Mouse (Mus musculus) forebrain, embryonic 12.5 days (tissue): ENCODE measurements around the gene Fat2. TPM values are rescaled to one million over a fixed set of nuclear protein-coding genes. Genes with fewer than 3 reads are reported as not detected.

ENCODE experiments used
- ATAC-seq: fragments of 200-750 bp; cut with Nextera tagmentation; 2 replicates; pipeline ENCODE4 v1.8.0; 2017; ENCODE audit warnings: moderate TSS enrichment; ENCODE audit not compliant: low FRiP score
- H3K27ac ChIP-seq: fragments of 300-500 bp; sonication (generic); 2 replicates; pipeline ENCODE4 v1.5.1; 2016; ENCODE audit warnings: mild to moderate bottlenecking
- H3K27me3 ChIP-seq: fragments of 300-500 bp; sonication (generic); 2 replicates; pipeline ENCODE4 v1.6.1; 2016; ENCODE audit warnings: mild to moderate bottlenecking
- H3K36me3 ChIP-seq: fragments of 300-500 bp; sonication (generic); replicated peaks from 2 replicates; pipeline ENCODE4 v1.6.1; 2016; ENCODE audit warnings: mild to moderate bottlenecking
- H3K4me1 ChIP-seq: fragments of 300-500 bp; sonication (generic); 2 replicates; pipeline ENCODE4 v1.6.1; 2016
- H3K4me2 ChIP-seq: fragments of 300-500 bp; sonication (generic); 2 replicates; pipeline ENCODE4 v1.6.1; 2016; ENCODE audit warnings: mild to moderate bottlenecking, moderate library complexity
- H3K4me3 ChIP-seq: fragments of 300-500 bp; sonication (generic); replicated peaks from 2 replicates; pipeline ENCODE4 v1.5.1; 2016; ENCODE audit warnings: mild to moderate bottlenecking
- H3K9ac ChIP-seq: fragments of 300-500 bp; sonication (generic); 2 replicates; pipeline ENCODE4 v1.6.1; 2016; ENCODE audit warnings: mild to moderate bottlenecking
- H3K9me3 ChIP-seq: fragments of 300-500 bp; sonication (generic); 2 replicates; pipeline ENCODE4 v1.6.1; 2016
- WGBS: fragments of 180-500 bp; shearing (Covaris S2); methylation state at CpG from one replicate; pipeline ENCODE4 v1.1.7; 2016; 5-methylcytosine and 5-hydroxymethylcytosine counted together
- polyA plus RNA-seq: library from polyadenylated mRNA; unstranded; fragments of >200 nt; fragmentation: Nextera tagmentation; extraction: Ambion mirVana; gene quantifications from 2 replicates; pipeline ENCODE4 v1.2.1, GENCODE M21; 2016

Gene Fat2
- polyA plus RNA-seq: 0.01 TPM in 2 replicates

DNA sequence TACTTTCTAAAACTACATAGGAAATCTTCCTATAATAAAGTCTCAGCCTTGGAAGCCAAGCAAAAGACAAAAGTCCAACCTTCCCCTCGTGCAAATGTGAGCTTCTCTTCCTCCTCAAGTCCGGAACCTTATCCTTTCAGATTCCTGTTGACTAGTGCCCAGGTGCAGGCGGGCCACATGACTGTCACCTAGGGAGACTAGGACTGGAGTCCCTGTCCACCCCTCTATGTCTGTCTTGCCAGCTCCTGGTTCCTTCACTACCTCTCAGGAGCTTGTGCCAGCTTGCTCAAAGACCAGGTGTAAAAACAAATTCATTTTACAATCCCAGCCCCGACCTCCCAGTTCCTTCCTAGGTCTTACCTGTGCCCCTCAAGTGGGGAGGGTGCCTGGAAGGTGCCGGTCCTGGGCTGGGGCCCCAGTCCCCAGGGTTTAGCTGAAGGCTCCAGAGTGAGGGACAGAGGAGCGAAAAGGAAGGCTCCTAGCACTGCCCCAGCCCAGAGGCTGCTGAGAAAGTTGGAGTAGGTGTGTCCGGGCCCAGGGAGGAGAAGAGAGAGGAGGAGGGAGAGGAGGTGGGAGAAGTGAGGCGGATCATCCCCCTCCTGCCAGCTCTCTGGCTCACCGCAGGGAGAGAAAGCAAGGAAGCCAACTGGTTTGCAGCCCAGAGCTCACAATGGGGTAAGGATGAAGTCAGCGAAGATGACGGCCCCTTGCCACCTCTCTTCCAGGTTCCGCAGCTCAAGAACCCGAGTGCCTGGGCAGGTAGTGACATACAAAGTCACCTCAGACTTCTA, at the start of gene Fat2:
Gene Fat2, minus strand, starts transcription at position 464 of the 791 bp plus-strand sequence.
- no peaks in the 10 kb centered on the region for H3K4me1 ChIP-seq
- H3K4me3 ChIP-seq: no peak within 1 kb of the TSS
- H3K9ac ChIP-seq: no peak within 1 kb of the TSS
- 43% methylated on average over 13 of the region's 13 CpGs for WGBS
- no peak within 1 kb of the TSS for H3K27ac ChIP-seq
- no peak within 1 kb of the TSS for H3K4me2 ChIP-seq
- ATAC-seq: no peak
- H3K27me3 ChIP-seq: no peaks in the 10 kb centered on the region
- no peaks in the 10 kb centered on the region for H3K36me3 ChIP-seq
- no peaks in the 10 kb centered on the region for H3K9me3 ChIP-seq

DNA sequence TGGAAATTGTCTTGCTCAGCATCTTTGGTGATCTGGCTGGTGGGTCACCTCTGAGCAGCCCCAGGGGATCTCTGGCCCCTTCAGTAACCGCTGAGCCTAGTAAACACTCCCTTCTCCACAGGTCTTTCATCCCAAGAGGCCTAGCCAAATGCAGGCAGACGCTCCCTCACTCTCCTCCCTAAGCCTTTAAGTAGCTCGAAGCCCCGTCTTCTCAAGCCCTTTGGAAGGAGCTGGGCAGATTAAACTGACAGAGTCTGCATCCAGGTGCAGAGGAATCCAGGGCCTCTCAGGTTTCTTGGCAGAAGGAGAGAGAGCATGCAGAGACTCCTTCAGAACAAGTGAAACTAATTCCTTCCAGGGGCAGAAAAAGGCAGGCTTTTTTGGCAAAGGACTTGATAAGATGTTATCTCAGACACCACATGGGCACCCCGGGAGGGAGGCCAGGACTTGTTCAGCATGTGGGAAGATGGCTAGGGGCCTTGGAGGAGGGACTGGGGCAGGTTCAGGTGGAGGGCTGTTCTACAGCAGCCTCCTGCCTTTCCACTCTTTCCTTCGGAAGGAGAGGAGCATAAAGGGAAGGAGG, 47.2 kb upstream of the Fat2 start:
- ATAC-seq: no peak
- Histone ChIP-seq H3K36me3 (no peaks in the 10 kb centered on the region), H3K27ac (no peak overlapping the region), H3K4me3 (no peak overlapping the region), H3K27me3 (0 out of 2 replicates have a peak, but pooled peaks cover 13% of the 10 kb centered on the region), H3K4me1 (peaks cover 7% of the 10 kb centered on the region), H3K9ac (no peak overlapping the region), H3K4me2 (no peak overlapping the region), H3K9me3 (no peaks in the 10 kb centered on the region)
- 20% methylated on average over 6 of the region's 6 CpGs for WGBS

DNA sequence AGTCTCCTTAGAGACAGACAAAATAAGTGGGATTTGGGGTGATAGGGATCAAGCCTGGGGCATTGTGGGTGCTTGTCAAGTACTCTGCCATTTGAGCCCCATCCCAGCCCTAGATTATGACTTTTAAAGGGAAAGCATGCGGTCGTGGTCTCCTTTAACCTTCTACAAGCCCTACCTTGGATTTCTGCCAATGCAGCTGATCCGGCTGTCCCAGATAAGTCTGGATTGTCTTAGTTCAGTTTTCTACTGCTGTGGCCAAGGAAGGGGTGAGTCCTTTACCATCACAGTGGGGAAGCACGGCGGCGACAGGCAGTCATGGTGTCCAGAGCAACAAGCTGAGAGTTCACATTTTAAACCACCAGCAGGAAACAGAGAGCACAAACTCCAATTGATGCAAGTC, 44.5 kb upstream of the Fat2 start:
- Histone ChIP-seq H3K9me3 (no peaks in the 10 kb centered on the region), H3K36me3 (no peaks in the 10 kb centered on the region), H3K4me2 (no peak overlapping the region), H3K27me3 (0 out of 2 replicates have a peak, but pooled peaks cover 9% of the 10 kb centered on the region), H3K9ac (no peak overlapping the region), H3K4me1 (no peaks in the 10 kb centered on the region), H3K27ac (no peak overlapping the region), H3K4me3 (no peak overlapping the region)
- no peak for ATAC-seq
- WGBS: 73% methylated on average over 6 of the region's 6 CpGs

DNA sequence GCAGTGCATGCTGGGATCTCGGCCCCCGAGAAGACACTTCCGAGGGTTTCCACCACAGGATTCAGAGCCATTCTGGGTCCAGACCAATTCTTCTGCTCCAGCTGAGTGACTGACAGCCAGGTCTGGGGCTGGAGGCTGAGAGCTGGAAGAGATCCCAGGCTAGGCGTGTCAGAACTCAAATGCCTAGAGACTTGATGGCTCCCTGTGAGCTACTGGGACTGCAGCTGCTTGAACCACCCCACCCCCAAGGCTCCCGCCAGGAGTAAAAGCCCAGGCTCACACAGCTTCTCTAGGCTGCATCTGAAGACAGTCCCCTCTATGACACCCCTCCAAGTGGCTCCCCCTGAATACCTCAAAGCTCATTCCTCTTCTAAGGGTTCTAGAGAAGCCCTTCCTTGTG, 42.0 kb upstream of the Fat2 start:
- Histone ChIP-seq H3K9ac (no peak overlapping the region), H3K36me3 (no peaks in the 10 kb centered on the region), H3K4me1 (no peaks in the 10 kb centered on the region), H3K27ac (no peak overlapping the region), H3K9me3 (no peaks in the 10 kb centered on the region), H3K4me3 (no peak overlapping the region), H3K4me2 (no peak overlapping the region), H3K27me3 (no peaks in the 10 kb centered on the region)
- WGBS: 64% methylated on average over 5 of the region's 5 CpGs
- no peak for ATAC-seq

DNA sequence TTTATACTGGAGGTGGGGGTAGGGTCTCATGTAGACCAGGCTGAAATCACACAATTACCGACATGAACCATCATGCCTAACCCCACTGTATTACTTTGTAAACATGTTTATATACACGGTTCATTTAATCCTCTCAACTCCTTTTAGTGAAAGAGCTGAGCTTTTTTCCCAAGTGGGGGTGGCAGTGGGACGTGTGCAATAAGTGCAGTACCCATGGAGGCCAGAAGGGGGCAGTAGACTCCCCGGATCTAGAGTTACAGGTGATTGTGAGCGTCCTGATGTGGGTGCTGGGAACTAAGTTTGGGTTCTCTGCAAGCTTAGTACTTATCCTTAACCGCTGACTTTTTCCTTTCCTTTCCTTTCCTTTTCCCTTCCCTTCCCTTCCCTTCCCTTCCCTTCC, 37.5 kb upstream of the Fat2 start:
- WGBS: 67% methylated on average over 6 of the region's 6 CpGs
- Histone ChIP-seq H3K4me2 (no peak overlapping the region), H3K36me3 (no peaks in the 10 kb centered on the region)

DNA sequence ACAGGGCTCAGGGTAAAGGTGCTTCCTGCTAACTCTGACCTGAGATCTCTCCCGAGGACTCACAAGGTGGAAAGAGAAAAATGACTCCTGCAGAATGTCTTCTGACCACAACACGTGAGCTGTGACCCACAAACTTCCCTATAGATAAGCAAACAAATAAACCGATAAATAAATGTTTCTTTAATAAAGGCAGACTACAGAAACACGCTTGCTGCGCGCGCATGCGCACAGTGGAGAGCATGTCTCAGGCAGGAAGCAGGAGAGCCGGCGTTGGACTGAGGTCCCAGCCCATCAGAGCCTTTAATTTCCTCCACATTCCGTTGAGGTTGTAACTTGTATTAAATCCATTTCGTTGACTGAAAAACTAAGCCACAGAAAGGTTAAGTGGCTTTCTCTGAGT, 37.0 kb upstream of the Fat2 start:
- 88% methylated on average over 12 of the region's 12 CpGs for WGBS
- Histone ChIP-seq H3K4me3 (no peak overlapping the region), H3K9ac (no peak overlapping the region), H3K27ac (no peak overlapping the region), H3K36me3 (no peaks in the 10 kb centered on the region), H3K9me3 (no peaks in the 10 kb centered on the region), H3K4me2 (no peak overlapping the region), H3K4me1 (no peaks in the 10 kb centered on the region), H3K27me3 (no peaks in the 10 kb centered on the region)
- ATAC-seq: no peak

More for the DNA sequence above, 37.5 kb upstream of the Fat2 start:
- no peaks in the 10 kb centered on the region for H3K4me1 ChIP-seq
- H3K9me3 ChIP-seq: no peaks in the 10 kb centered on the region
- H3K4me3 ChIP-seq: no peak overlapping the region
- no peaks in the 10 kb centered on the region for H3K27me3 ChIP-seq
- ATAC-seq: no peak
- no peak overlapping the region for H3K27ac ChIP-seq
- no peak overlapping the region for H3K9ac ChIP-seq

DNA sequence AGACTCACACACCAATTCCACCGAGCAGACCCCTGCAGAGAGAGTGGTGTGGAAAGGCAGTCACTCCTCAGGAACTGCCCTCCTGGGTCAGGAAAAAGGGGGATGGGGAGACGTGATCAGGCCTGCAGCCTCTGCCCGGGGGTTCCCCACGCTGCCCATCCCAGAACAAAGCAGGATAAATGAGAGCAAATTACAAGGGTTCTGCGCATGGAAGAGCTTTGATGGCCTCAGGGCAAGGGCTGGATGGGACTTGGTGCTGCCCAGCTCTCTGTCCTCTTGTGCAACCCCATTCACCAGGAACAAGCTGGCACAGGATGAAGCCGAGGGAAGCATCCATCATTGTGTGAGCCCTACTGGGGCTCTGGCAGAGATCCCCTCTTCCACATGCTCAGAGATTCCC, 35.6 kb upstream of the Fat2 start:
- Histone ChIP-seq H3K4me3 (no peak overlapping the region), H3K4me1 (no peaks in the 10 kb centered on the region), H3K27me3 (no peaks in the 10 kb centered on the region), H3K36me3 (no peaks in the 10 kb centered on the region), H3K9me3 (no peaks in the 10 kb centered on the region), H3K4me2 (no peak overlapping the region), H3K9ac (no peak overlapping the region), H3K27ac (no peak overlapping the region)
- 52% methylated on average over 6 of the region's 6 CpGs for WGBS
- no peak for ATAC-seq

DNA sequence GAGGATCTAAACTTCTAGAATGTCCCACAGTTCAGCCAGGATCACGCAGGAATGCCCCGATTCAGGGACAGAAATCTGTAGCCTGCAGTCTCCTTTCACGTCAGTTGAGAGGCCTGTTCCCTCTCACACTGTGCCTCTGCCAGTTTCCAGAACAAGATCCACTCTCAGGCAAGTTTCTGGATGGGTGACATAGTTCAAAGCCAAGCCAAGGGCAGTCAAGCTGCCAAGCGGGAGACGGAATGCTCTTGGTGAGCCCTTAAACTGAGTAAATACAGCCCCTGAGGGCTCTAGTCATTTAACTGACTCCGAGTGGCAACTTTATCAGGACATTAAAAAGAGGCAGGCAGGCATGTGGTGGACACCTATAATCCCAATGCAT, 32.7 kb upstream of the Fat2 start:
- no peaks in the 10 kb centered on the region for H3K27me3 ChIP-seq
- no peaks in the 10 kb centered on the region for H3K36me3 ChIP-seq
- ATAC-seq: no peak
- H3K9me3 ChIP-seq: no peaks in the 10 kb centered on the region
- H3K9ac ChIP-seq: no peak overlapping the region
- no peaks in the 10 kb centered on the region for H3K4me1 ChIP-seq
- no peak overlapping the region for H3K27ac ChIP-seq
- no peak overlapping the region for H3K4me3 ChIP-seq
- WGBS: 72% methylated on average over 6 of the region's 6 CpGs
- no peak overlapping the region for H3K4me2 ChIP-seq

DNA sequence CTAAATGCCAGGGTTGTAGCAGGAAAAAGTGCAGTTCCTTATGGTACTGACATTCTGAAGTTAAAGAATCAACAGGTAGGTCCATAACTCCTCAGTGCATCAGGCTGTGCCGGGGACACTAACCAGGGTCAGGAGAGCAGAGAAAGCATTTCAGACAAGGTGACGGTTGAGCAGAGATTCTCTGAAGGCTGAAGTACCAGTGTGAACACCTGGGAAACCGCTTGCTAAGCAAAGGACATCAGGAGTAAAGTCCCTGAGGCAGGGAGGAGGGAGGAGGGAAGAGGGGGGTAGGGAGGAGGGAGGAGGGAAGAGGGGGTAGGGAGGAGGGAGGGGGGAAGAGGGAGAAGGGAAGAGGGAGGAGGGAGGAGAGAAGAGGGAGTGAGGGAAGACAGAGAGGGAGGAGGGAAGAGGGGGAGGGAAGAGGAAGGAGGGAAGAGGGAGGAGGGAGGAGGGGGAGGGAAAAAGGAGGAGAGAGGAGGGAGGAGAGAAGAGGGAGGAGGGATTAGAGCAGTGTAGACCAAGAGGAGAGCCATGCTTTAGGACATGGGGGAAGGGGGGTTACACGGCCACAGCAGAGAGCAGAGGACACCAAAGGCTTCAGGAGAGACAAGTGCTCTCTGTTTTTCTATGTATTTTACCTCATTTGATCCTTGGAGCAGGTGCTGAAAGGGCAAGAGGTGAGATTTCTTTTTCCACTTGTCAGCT, 32.2 kb upstream of the Fat2 start:
- no peak overlapping the region for H3K9ac ChIP-seq
- WGBS: 68% methylated on average over 4 of the region's 4 CpGs
- no peak for ATAC-seq
- H3K4me3 ChIP-seq: no peak overlapping the region
- no peaks in the 10 kb centered on the region for H3K4me1 ChIP-seq
- no peak overlapping the region for H3K27ac ChIP-seq
- H3K4me2 ChIP-seq: no peak overlapping the region
- no peaks in the 10 kb centered on the region for H3K9me3 ChIP-seq
- H3K27me3 ChIP-seq: no peaks in the 10 kb centered on the region
- H3K36me3 ChIP-seq: no peaks in the 10 kb centered on the region

DNA sequence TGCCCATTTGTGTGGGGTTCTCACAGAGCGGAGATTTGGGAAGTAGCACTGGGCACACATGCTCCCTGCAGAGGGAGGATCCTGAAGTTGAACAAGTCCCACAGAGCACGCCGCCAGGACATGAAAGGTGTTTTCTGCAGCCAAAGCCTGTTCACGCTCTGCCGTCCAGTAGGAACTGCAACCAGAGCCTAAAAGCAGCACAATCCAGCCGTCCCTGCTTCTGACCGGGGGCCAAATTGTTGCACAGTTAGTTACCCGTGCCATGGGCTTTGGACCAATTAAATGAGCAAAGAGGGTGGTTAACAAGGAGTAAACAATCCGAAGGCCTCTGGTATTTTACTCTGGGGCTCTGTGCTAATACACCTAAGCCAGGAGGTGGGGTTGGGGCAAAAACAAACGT, 31.4 kb upstream of the Fat2 start:
- WGBS: 64% methylated on average over 10 of the region's 10 CpGs
- Histone ChIP-seq H3K36me3 (no peaks in the 10 kb centered on the region), H3K4me2 (no peak overlapping the region), H3K27ac (no peak overlapping the region), H3K9ac (no peak overlapping the region), H3K9me3 (no peaks in the 10 kb centered on the region), H3K27me3 (no peaks in the 10 kb centered on the region), H3K4me1 (no peaks in the 10 kb centered on the region), H3K4me3 (no peak overlapping the region)
- ATAC-seq: no peak

DNA sequence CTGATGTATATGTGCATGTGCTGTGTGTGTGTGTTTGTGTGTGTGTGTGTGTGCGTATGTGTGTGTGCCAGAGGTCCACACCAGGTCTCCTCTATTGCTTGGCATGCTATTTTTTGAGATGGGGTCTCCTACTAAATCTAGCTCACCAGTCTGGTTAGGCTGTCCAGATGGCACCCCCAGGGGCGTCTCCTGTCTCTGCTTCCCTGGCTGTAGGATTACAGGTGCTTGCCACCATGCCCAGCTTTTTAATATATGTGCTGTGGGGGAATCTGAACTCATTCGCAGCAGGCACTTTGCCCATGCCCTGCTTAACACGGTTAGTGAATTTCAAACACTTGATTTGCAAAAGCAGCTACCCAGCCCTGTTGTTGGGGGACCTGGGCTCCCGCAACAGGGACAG, 29.5 kb upstream of the Fat2 start:
- Histone ChIP-seq H3K27me3 (no peaks in the 10 kb centered on the region), H3K9me3 (no peaks in the 10 kb centered on the region), H3K4me2 (no peak overlapping the region), H3K27ac (no peak overlapping the region), H3K36me3 (no peaks in the 10 kb centered on the region), H3K4me3 (no peak overlapping the region), H3K9ac (no peak overlapping the region), H3K4me1 (no peaks in the 10 kb centered on the region)
- 79% methylated on average over 5 of the region's 5 CpGs for WGBS
- no peak for ATAC-seq

DNA sequence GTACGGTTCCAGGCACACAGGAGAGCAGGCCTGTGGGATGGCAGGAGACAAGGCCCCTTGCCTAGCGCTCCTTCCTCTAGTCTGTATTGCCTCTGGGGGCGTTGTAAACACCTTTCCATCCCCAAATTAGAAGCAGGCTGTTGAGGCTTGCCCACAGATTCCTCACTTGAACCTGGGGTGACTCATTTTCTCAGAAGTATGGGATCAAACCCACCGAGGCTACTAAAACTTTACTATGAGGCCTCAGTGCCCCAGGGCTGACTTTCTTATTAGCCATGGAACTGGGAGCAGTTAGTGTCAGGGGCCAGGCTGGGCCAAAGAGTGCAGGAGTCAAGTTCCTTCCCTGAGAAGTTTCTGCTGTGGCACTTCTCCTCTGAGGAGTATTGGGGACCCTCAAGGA, 28.9 kb upstream of the Fat2 start:
- Histone ChIP-seq H3K9ac (no peak overlapping the region), H3K27ac (no peak overlapping the region), H3K9me3 (no peaks in the 10 kb centered on the region), H3K4me3 (no peak overlapping the region), H3K27me3 (no peaks in the 10 kb centered on the region), H3K4me2 (no peak overlapping the region), H3K36me3 (no peaks in the 10 kb centered on the region), H3K4me1 (no peaks in the 10 kb centered on the region)
- 48% methylated on average over 4 of the region's 4 CpGs for WGBS
- no peak for ATAC-seq
